Comparison of ENCODE assay signal across 11 mouse cellular contexts in genomic region chr5:115266340-115266739, GRCm38 (mm10). TPM values are rescaled to one million over a fixed set of nuclear protein-coding genes. Genes with fewer than 3 reads are reported as not detected.
DNase-seq lines count a peak whose midpoint lies in the region; ATAC-seq and TF ChIP-seq lines count a peak whose summit lies in the region.
"Had no signal": no experiment of that assay in that cellular context is flagged by ENCODE, and none has a peak within 500 bp of the region (broad histone marks: within the 10 kb centered on the region; RNA-seq: fewer than 3 reads in every experiment).

No protein-coding gene starts in this region.

- no peak for DNase-seq in heart, embryonic 10.5 days (ENCODE audit: low spot score)
- no peak for DNase-seq in heart, adult 11 months
- no peak for DNase-seq in lung, embryonic 14.5 days
- no peak for DNase-seq in lung, adult 2 months
- DNase-seq in thymus, postnatal 14 days, result no peak
- no peak for DNase-seq in cerebellum, postnatal 36 days
- DNase-seq: cerebellum, adult 18-20 months; thymus, adult 2 months had no signal

- H3K4me1 ChIP-seq in heart, embryonic 10.5 days, result peaks cover 49% of the 10 kb centered on the region
- peaks cover 5% of the 10 kb centered on the region for H3K4me1 ChIP-seq in lung, embryonic 14.5 days (ENCODE audit: insufficient read depth)
- peaks cover 29% of the 10 kb centered on the region for H3K4me1 ChIP-seq in lung, adult 2 months (ENCODE audit: control insufficient read depth, insufficient read depth, low read length)
- peaks cover 41% of the 10 kb centered on the region for H3K4me1 ChIP-seq in limb, embryonic 15.5 days

- H3K9ac ChIP-seq in lung, embryonic 14.5 days, result peak overlapping the region; percentile 18; the same call in 1 of the 2 replicates
- H3K9ac ChIP-seq in limb, embryonic 15.5 days, result no peak overlapping the region
- H3K9ac ChIP-seq: midbrain, embryonic 15.5 days had no signal

- TF ChIP-seq POLR2A in lung, adult 2 months (IDR thresholded peaks at IDR 0.05; ENCODE audit: borderline replicate concordance, extremely low read depth, low read depth, low read length), result no peak
- no peak for TF ChIP-seq POLR2A in myocyte (IDR thresholded peaks at IDR 0.05; ENCODE audit: insufficient read length, low read depth)

- no peaks in the 10 kb centered on the region for H3K27me3 ChIP-seq in heart, embryonic 10.5 days (ENCODE audit: insufficient read depth, poor library complexity, severe bottlenecking)
- H3K27me3 ChIP-seq in lung, embryonic 14.5 days (ENCODE audit: insufficient read depth, low read length), result no peaks in the 10 kb centered on the region
- H3K27me3 ChIP-seq in limb, embryonic 15.5 days, result no peaks in the 10 kb centered on the region
- H3K27me3 ChIP-seq in myocyte (ENCODE audit: control insufficient read depth, insufficient read depth, insufficient read length), result no peaks in the 10 kb centered on the region
- H3K27me3 ChIP-seq: midbrain, embryonic 15.5 days had no signal

- WGBS in heart, embryonic 10.5 days, result 76% methylated on average over 5 of the region's 5 CpGs
- WGBS in lung, embryonic 14.5 days, result 92% methylated on average over 5 of the region's 5 CpGs
- 69% methylated on average over 5 of the region's 5 CpGs for WGBS in lung, adult 2 months
- 86% methylated on average over 5 of the region's 5 CpGs for WGBS in limb, embryonic 15.5 days

- H3K9me3 ChIP-seq in heart, embryonic 10.5 days, result no peaks in the 10 kb centered on the region
- H3K9me3 ChIP-seq in lung, embryonic 14.5 days (ENCODE audit: low read depth, low read length), result no peaks in the 10 kb centered on the region
- no peaks in the 10 kb centered on the region for H3K9me3 ChIP-seq in limb, embryonic 15.5 days
- H3K9me3 ChIP-seq: midbrain, embryonic 15.5 days had no signal

- ATAC-seq in lung, embryonic 14.5 days (ENCODE audit: insufficient read depth), result no peak
- ATAC-seq in limb, embryonic 15.5 days (ENCODE audit: insufficient number of reproducible peaks, low FRiP score, low TSS enrichment, low read depth), result 0 out of 2 replicates have a peak, but pooled peaks have one; percentile 52
- ATAC-seq: midbrain, embryonic 15.5 days had no signal

- H3K4me2 ChIP-seq in lung, embryonic 14.5 days, result 0 out of 2 replicates have a peak overlapping the region, but pooled peaks have one; percentile 33
- no peak overlapping the region for H3K4me2 ChIP-seq in limb, embryonic 15.5 days
- H3K4me2 ChIP-seq in myocyte (ENCODE audit: low read depth), result peak overlapping the region; percentile 35
- H3K4me2 ChIP-seq: midbrain, embryonic 15.5 days had no signal

- H3K79me2 ChIP-seq in myocyte (ENCODE audit: control insufficient read depth, insufficient read depth), result peaks cover 98% of the 10 kb centered on the region

- H3K27ac ChIP-seq in heart, embryonic 10.5 days, result peak overlapping the region; percentile 65
- peak overlapping the region; percentile 7; the same call in 1 of the 2 replicates for H3K27ac ChIP-seq in lung, embryonic 14.5 days (ENCODE audit: low read depth)
- no peak overlapping the region for H3K27ac ChIP-seq in limb, embryonic 15.5 days
- H3K27ac ChIP-seq: midbrain, embryonic 15.5 days had no signal

- peaks cover 38% of the 10 kb centered on the region for H3K36me3 ChIP-seq in heart, embryonic 10.5 days
- H3K36me3 ChIP-seq in lung, embryonic 14.5 days (ENCODE audit: insufficient read depth), result peaks cover 47% of the 10 kb centered on the region
- peaks cover 18% of the 10 kb centered on the region; the same call in 1 of the 2 replicates for H3K36me3 ChIP-seq in limb, embryonic 15.5 days
- no peaks in the 10 kb centered on the region for H3K36me3 ChIP-seq in myocyte (ENCODE audit: control insufficient read depth, insufficient read depth)
- H3K36me3 ChIP-seq: midbrain, embryonic 15.5 days had no signal

- TF ChIP-seq CTCF in lung, embryonic 14.5 days (IDR thresholded peaks at IDR 0.05; ENCODE audit: low read depth), result no peak
- no peak for TF ChIP-seq CTCF in lung, adult 2 months (IDR thresholded peaks at IDR 0.05; ENCODE audit: insufficient read depth, low read length)

- H3K4me3 ChIP-seq in heart, embryonic 10.5 days, result 0 out of 2 replicates have a peak overlapping the region, but pooled peaks have one; percentile 12
- no peak overlapping the region for H3K4me3 ChIP-seq in lung, embryonic 14.5 days (ENCODE audit: low read depth, low read length)
- no peak overlapping the region for H3K4me3 ChIP-seq in lung, adult 2 months (replicated peaks; ENCODE audit: extremely low read depth, low read depth, low read length)
- H3K4me3 ChIP-seq in limb, embryonic 15.5 days, result no peak overlapping the region
- H3K4me3 ChIP-seq in myocyte, result no peak overlapping the region
- H3K4me3 ChIP-seq: midbrain, embryonic 15.5 days had no signal

- no peak overlapping the region for H3ac ChIP-seq in myocyte (ENCODE audit: control insufficient read depth, insufficient read length)

TF ChIP-seq in myocyte, 11 proteins besides CTCF, POLR2A, EP300 and RAD21:
- TF ChIP-seq MYOD1 (IDR thresholded peaks at IDR 0.05; ENCODE audit: control insufficient read depth in 1 of 3, insufficient read length in 2 of 3, low read depth in 2 of 3), result peak in 2 of 3 experiments; percentile 25 to 61
- TF ChIP-seq MAX (IDR thresholded peaks at IDR 0.05; ENCODE audit: low read depth), result no peak
- no peak for TF ChIP-seq E2F4 (IDR thresholded peaks at IDR 0.05; ENCODE audit: insufficient read depth)
- peak in 2 of 3 experiments; percentile 14 to 57 for TF ChIP-seq MYOG (IDR thresholded peaks at IDR 0.05; ENCODE audit: control insufficient read depth in 1 of 3, insufficient read depth in 1 of 3, insufficient read length in 2 of 3, low read depth in 2 of 3)
TF ChIP-seq in myocyte: peak in this region for 2.

RNA-seq across cellular contexts. Expression of gene Rnf10, which starts 6.4 kb away (rescaled TPM):
- polyA plus RNA-seq in heart, embryonic 10.5 days (2016; fragmentation: Nextera tagmentation; extraction: Ambion mirVana), result 102 and 117 TPM in 2 replicates
- 92.5 and 97.2 TPM in 2 replicates for polyA plus RNA-seq in lung, embryonic 14.5 days (2014; fragmentation: Nextera tagmentation; extraction: Ambion mirVana)
- 133 and 160 TPM in 2 replicates for polyA plus RNA-seq in lung, adult 2 months (2012; rRNA removed)
- 108 and 135 TPM in 2 replicates for polyA plus RNA-seq in limb, embryonic 15.5 days (2015; fragmentation: Nextera tagmentation; extraction: Ambion mirVana)
- polyA plus RNA-seq in myocyte (2012; fragmentation: generic; extraction: Trizol), result 220 TPM

RNA-seq across cellular contexts. Expression of gene Coq5, which starts 13.1 kb away (rescaled TPM):
- polyA plus RNA-seq in heart, embryonic 10.5 days (2016; fragmentation: Nextera tagmentation; extraction: Ambion mirVana), result 78.2 and 87.8 TPM in 2 replicates
- 39.2 and 40.7 TPM in 2 replicates for polyA plus RNA-seq in lung, embryonic 14.5 days (2014; fragmentation: Nextera tagmentation; extraction: Ambion mirVana)
- polyA plus RNA-seq in lung, adult 2 months (2012; rRNA removed), result 7.7 and 11.5 TPM in 2 replicates
- polyA plus RNA-seq in limb, embryonic 15.5 days (2015; fragmentation: Nextera tagmentation; extraction: Ambion mirVana), result 36.4 and 43.7 TPM in 2 replicates
- 43.7 TPM for polyA plus RNA-seq in myocyte (2012; fragmentation: generic; extraction: Trizol)

RNA-seq across cellular contexts. Expression of gene Pop5, which starts 30.7 kb away (rescaled TPM):
- polyA plus RNA-seq in heart, embryonic 10.5 days (2016; fragmentation: Nextera tagmentation; extraction: Ambion mirVana), result 88.7 and 117 TPM in 2 replicates
- 111 TPM in 2 replicates for polyA plus RNA-seq in lung, embryonic 14.5 days (2014; fragmentation: Nextera tagmentation; extraction: Ambion mirVana)
- polyA plus RNA-seq in lung, adult 2 months (2012; rRNA removed), result 51.5 and 55.4 TPM in 2 replicates
- 96.2 and 97.1 TPM in 2 replicates for polyA plus RNA-seq in limb, embryonic 15.5 days (2015; fragmentation: Nextera tagmentation; extraction: Ambion mirVana)
- polyA plus RNA-seq in myocyte (2012; fragmentation: generic; extraction: Trizol), result 82.3 TPM

RNA-seq across cellular contexts. Expression of gene Dynll1, which starts 34.5 kb away (rescaled TPM):
- polyA plus RNA-seq in heart, embryonic 10.5 days (2016; fragmentation: Nextera tagmentation; extraction: Ambion mirVana), result 1,455 and 1,701 TPM in 2 replicates
- 1,568 and 1,614 TPM in 2 replicates for polyA plus RNA-seq in lung, embryonic 14.5 days (2014; fragmentation: Nextera tagmentation; extraction: Ambion mirVana)
- 314 and 332 TPM in 2 replicates for polyA plus RNA-seq in lung, adult 2 months (2012; rRNA removed)
- 1,678 and 1,810 TPM in 2 replicates for polyA plus RNA-seq in limb, embryonic 15.5 days (2015; fragmentation: Nextera tagmentation; extraction: Ambion mirVana)
- polyA plus RNA-seq in myocyte (2012; fragmentation: generic; extraction: Trizol), result 585 TPM
